Mouse (Mus musculus) limb, embryonic 15.5 days (tissue): ENCODE data around the gene Igf2bp2. TPM values are rescaled to one million over a fixed set of nuclear protein-coding genes. Genes with fewer than 3 reads are reported as not detected.

Experiments used
- ATAC-seq: fragments of 200-750 bp; cut with Nextera tagmentation; 2 replicates; pipeline ENCODE4 v1.8.0; 2017; ENCODE audit warnings: low read depth, moderate TSS enrichment; ENCODE audit not compliant: insufficient number of reproducible peaks, low FRiP score, low TSS enrichment
- H3K27ac ChIP-seq: fragments of 300-500 bp; sonication (generic); 2 replicates; pipeline ENCODE4 v1.5.1; 2015; ENCODE audit warnings: moderate library complexity, mild to moderate bottlenecking, inconsistent platforms
- H3K27me3 ChIP-seq: fragments of 300-500 bp; sonication (generic); 2 replicates; pipeline ENCODE4 v1.6.1; 2015; ENCODE audit warnings: inconsistent platforms
- H3K36me3 ChIP-seq: fragments of 300-500 bp; sonication (generic); 2 replicates; pipeline ENCODE4 v1.6.1; 2015; ENCODE audit warnings: inconsistent platforms
- H3K4me1 ChIP-seq: fragments of 300-500 bp; sonication (generic); 2 replicates; pipeline ENCODE4 v1.6.1; 2015; ENCODE audit warnings: inconsistent platforms
- H3K4me2 ChIP-seq: fragments of 300-500 bp; sonication (generic); 2 replicates; pipeline ENCODE4 v1.6.1; 2015; ENCODE audit warnings: mild to moderate bottlenecking, inconsistent platforms
- H3K4me3 ChIP-seq: fragments of 300-500 bp; sonication (generic); 2 replicates; pipeline ENCODE4 v1.5.1; 2015; ENCODE audit warnings: mild to moderate bottlenecking, inconsistent platforms
- H3K9ac ChIP-seq: fragments of 300-500 bp; sonication (generic); 2 replicates; pipeline ENCODE4 v1.6.1; 2015; ENCODE audit warnings: inconsistent platforms
- H3K9me3 ChIP-seq: fragments of 300-500 bp; sonication (generic); 2 replicates; pipeline ENCODE4 v1.6.1; 2016; ENCODE audit warnings: inconsistent platforms
- WGBS: fragments of 180-500 bp; shearing (Covaris S2); methylation state at CpG from one replicate; pipeline ENCODE4 v1.1.7; 2015; 5-methylcytosine and 5-hydroxymethylcytosine counted together
- polyA plus RNA-seq: library from polyadenylated mRNA; unstranded; fragments of >200 nt; fragmentation: Nextera tagmentation; extraction: Ambion mirVana; gene quantifications from 2 replicates; pipeline ENCODE4 v1.2.1, GENCODE M21; 2015

Gene Igf2bp2
- polyA plus RNA-seq, 1 experiment from 2014 or later, result 84.3 TPM

DNA sequence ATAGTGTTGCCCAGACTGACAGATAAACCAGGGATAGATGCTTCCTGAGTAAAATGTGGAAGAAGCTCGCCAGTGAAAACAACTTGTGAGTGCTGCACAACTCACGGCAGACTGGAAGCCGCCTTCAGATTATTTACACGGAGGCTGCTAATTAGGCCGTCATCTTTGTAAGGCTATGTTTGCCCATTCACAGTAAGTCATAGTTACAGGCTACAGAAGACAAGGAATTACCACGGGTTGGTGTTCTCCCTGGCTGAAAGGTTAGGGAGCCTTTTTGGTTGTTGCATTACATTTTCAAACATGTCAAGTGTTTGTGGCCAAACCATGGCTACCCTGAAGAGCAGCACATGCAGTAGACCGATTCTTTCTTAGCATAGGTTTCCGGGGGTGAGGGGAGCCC is 1.3 kb upstream of the Igf2bp2 start:
- H3K4me3 ChIP-seq, result no peak overlapping the region
- no peaks in the 10 kb centered on the region for H3K36me3 ChIP-seq
- H3K27ac ChIP-seq, result no peak overlapping the region
- H3K27me3 ChIP-seq, result no peaks in the 10 kb centered on the region
- H3K9ac ChIP-seq, result no peak overlapping the region
- H3K4me2 ChIP-seq, result no peak overlapping the region
- WGBS, result 46% methylated on average over 8 of the region's 8 CpGs
- H3K4me1 ChIP-seq, result peaks cover 12% of the 10 kb centered on the region
- no peaks in the 10 kb centered on the region for H3K9me3 ChIP-seq
- ATAC-seq, result no peak

DNA sequence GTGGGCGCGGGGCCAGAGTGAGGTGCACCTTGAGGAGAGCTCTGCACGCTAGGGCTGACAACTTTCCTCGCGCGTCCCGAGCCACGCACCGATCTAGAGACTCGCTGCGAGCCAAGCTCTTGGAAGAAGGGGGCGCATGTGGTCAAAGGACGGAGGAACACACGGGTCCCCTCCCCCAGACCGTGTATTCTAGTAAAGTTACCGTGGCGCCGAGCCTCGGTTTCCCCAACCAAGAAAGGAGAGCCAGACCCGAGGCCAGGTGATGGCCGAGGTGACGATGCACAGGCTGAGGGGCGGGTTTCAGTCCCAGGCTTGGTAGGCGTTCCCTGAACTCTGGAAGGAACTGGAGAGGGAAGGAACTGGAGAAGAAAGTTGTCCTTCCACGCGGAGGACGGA is 355 bp upstream of the Igf2bp2 start:
- no peak; the same call in 1 of the 2 replicates for ATAC-seq
- Histone ChIP-seq H3K4me2 (peak overlapping the region; percentile 81), H3K4me3 (peak overlapping the region; percentile 84), H3K4me1 (peaks cover 14% of the 10 kb centered on the region), H3K9ac (peak overlapping the region; percentile 88), H3K27ac (peak overlapping the region; percentile 91), H3K36me3 (no peaks in the 10 kb centered on the region), H3K27me3 (no peaks in the 10 kb centered on the region), H3K9me3 (no peaks in the 10 kb centered on the region)
- under 1% methylated on average over 27 of the region's 27 CpGs for WGBS

DNA sequence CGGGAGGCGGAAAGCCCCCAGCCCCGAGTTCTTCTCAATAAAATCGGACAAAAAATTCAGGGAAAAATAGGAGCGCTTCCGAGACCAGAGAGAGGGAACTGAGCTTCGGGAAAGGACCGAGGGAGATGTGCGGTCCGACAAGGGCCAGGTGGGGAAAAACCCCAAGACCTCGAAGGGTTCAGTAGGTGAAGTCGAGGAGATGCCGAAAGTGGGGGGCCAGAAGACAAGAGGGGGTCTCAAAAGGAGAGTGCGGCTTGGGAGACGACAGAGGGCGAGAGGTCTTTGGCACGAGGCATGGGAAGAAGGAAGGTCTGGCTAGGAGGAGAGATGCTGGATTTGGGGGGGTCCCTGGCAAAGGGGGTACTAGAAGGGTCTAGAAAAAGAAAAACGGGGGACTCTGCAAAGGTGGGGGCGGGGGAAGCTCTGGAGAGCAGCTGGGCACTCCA is 1.0 kb downstream of the Igf2bp2 start:
- no peak for ATAC-seq
- Histone ChIP-seq H3K4me1 (peaks cover 14% of the 10 kb centered on the region), H3K27ac (peak overlapping the region; percentile 91), H3K4me2 (peak overlapping the region; percentile 81), H3K4me3 (peak overlapping the region; percentile 84), H3K9me3 (no peaks in the 10 kb centered on the region), H3K36me3 (no peaks in the 10 kb centered on the region), H3K27me3 (no peaks in the 10 kb centered on the region), H3K9ac (peak overlapping the region; percentile 88)
- WGBS, result under 1% methylated on average over 18 of the region's 19 CpGs

DNA sequence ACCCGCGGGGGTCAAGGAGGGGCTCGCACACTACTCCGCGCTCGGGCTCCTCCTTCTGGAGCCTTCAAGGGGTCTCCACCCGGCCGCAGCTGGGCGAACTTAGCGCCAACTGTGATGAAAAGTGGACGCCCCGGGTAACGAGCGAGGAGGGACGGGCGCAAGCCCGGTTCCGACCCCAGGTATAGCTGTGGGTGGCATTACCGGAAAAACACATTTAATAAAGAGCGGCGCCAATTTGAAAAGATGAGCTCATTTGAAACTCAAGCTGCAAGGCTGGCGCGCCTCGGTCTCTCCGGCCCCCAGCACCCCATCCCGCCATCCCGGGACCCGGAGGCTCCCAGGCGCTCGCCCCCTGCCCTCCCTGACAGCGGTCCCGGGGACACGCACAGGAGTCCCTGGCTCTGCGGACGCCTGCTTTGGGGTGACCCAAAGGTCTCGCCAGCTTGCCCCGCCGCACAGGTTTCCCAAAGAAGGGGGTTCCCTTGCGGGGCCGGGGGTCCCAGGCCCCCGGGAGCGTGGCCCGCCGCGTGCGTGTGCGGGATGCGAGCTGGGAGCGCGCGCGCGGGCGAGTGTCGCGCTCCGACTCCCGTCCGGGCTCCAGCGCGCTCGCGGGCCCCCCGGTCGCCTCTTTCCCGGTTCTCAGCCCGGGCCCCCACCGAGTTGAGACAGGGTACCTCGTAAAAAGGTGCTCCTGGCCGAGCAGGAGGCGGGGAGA is 1.6 kb downstream of the Igf2bp2 start:
- Histone ChIP-seq H3K9me3 (no peaks in the 10 kb centered on the region), H3K4me2 (peak overlapping the region; percentile 81), H3K4me3 (peak overlapping the region; percentile 84), H3K9ac (peak overlapping the region; percentile 88), H3K27me3 (no peaks in the 10 kb centered on the region), H3K36me3 (no peaks in the 10 kb centered on the region), H3K27ac (peak overlapping the region; percentile 91), H3K4me1 (peaks cover 14% of the 10 kb centered on the region)
- under 1% methylated on average over 71 of the region's 71 CpGs for WGBS
- no peak for ATAC-seq

DNA sequence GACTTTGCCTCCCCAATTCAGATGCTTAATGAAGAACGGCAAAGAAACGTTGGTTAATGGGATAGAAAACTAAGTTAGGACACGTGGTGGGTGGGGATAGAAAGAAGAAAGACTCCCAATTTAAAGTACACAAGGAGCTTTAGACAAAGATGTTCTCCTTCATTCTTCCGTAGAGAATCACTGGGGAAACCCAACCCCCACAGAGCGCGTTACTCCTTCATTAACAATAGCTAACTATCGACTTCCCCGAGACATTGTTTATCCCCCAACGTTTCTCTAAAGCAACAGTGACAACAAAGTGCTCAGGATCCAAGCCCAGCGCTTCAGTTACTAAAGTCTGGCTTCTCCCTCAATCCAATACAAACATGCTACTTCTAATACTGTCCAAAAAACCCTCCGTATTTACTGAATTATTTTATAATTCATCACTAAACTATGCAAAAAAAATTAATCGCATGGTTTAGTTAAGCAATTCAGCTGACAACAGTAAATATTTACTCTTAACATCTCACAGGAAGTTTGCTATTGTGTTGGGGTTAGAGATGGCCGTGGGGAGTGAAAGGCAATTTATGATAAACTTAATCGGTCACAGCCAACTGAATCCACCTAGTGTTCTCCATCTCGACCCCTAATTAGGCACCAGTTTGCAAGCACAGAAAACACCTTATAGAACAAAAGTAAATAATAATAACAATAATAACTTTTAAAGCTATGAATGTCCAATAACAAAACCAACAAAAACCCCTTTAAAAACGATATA is 2.5 kb downstream of the Igf2bp2 start:
- ATAC-seq, result no peak
- Histone ChIP-seq H3K27ac (no peak overlapping the region), H3K4me2 (peak overlapping the region; percentile 81), H3K4me3 (peak overlapping the region; percentile 84), H3K9ac (no peak overlapping the region), H3K36me3 (no peaks in the 10 kb centered on the region), H3K9me3 (no peaks in the 10 kb centered on the region), H3K4me1 (peaks cover 14% of the 10 kb centered on the region), H3K27me3 (no peaks in the 10 kb centered on the region)
- WGBS, result 2% methylated on average over 16 of the region's 16 CpGs

DNA sequence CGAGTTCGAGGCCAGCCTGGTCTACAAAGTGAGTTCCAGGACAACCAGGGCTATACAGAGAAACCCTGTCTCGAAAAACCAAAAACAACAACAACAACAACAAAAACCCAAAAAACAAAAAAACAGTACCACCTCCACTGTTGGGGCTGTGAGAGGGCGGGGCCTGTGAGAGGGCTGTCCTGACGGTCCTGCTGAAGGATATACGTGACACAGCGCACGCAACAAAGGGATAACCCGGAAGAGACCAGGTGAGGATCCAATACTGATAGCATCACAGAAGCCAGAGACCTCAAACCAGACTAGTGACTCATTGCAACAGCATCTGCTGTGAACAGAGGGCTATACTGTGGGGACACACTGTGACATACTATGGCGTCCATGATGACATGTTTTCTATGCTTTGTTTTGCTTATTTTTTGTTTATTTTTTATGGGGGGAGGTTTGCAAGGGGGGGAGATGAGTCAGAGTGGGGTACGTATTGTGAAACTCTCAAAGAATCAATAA is 10.1 kb downstream of the Igf2bp2 start:
- no peak overlapping the region for H3K9ac ChIP-seq
- no peak for ATAC-seq
- H3K4me2 ChIP-seq, result no peak overlapping the region
- 86% methylated on average over 11 of the region's 11 CpGs for WGBS
- no peaks in the 10 kb centered on the region for H3K9me3 ChIP-seq
- no peak overlapping the region for H3K4me3 ChIP-seq
- H3K27ac ChIP-seq, result no peak overlapping the region
- no peaks in the 10 kb centered on the region for H3K27me3 ChIP-seq
- H3K4me1 ChIP-seq, result peaks cover 16% of the 10 kb centered on the region
- H3K36me3 ChIP-seq, result 0 out of 2 replicates have a peak, but pooled peaks cover 5% of the 10 kb centered on the region

DNA sequence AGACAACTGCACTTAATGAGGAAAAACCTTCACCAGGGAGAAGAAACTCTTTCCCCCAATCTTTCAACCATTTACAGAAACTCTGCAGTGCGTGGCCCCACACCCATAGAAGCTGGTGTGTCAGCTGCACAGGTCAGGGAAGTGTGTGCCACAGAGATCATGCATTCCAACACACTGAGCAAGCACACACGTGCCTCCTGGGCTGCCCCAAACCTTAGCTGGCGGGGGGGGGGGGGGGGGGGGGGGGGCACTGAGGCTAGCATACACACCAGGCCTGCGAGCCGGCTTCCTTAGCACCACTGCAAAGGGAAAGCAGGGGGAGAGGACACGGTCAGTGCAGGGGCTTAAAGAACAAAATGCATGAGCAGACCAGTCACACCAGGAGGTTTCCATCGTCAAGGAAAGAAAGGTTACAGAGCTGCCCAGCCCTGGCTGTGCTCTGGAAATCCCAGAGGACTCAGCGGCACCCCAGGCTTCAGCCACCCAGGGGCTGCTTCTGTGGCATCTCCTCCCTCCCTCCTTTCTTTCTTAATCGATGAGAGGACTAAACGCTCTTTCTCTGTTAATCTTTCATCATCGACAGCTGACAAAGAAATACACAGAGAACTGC is 11.3 kb downstream of the Igf2bp2 start:
- 38% methylated on average over 8 of the region's 11 CpGs for WGBS
- ATAC-seq, result no peak
- peaks cover 24% of the 10 kb centered on the region for H3K4me1 ChIP-seq
- no peak overlapping the region for H3K9ac ChIP-seq
- H3K27me3 ChIP-seq, result no peaks in the 10 kb centered on the region
- H3K27ac ChIP-seq, result no peak overlapping the region
- H3K36me3 ChIP-seq, result 0 out of 2 replicates have a peak, but pooled peaks cover 5% of the 10 kb centered on the region
- no peak overlapping the region for H3K4me3 ChIP-seq
- H3K9me3 ChIP-seq, result no peaks in the 10 kb centered on the region
- H3K4me2 ChIP-seq, result no peak overlapping the region

DNA sequence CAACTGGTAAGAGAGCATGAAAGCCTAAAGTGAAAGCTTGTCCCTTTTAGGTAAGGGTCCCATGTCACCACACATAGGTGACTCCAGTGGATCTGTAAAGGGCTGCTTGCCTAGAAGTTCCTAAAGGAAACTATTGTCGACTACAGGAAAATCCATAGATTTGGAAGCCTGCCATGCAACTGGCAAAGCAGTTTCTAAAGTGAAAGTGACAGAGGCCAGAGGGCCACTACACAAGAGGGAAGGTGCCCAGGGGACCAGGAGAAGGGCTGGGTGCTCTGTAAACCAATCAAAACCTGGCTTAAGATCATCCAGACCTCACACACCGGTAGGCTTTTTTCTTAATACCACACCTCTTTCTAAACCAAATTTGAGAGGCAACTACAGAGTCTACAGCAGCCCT is 12.7 kb downstream of the Igf2bp2 start:
- Histone ChIP-seq H3K27me3 (no peaks in the 10 kb centered on the region), H3K4me1 (peaks cover 24% of the 10 kb centered on the region), H3K4me2 (no peak overlapping the region), H3K9me3 (no peaks in the 10 kb centered on the region), H3K36me3 (0 out of 2 replicates have a peak, but pooled peaks cover 5% of the 10 kb centered on the region), H3K4me3 (no peak overlapping the region), H3K9ac (no peak overlapping the region), H3K27ac (peak overlapping the region; percentile 38; the same call in 1 of the 2 replicates)
- no peak for ATAC-seq
- 20% methylated on average over 2 of the region's 2 CpGs for WGBS

DNA sequence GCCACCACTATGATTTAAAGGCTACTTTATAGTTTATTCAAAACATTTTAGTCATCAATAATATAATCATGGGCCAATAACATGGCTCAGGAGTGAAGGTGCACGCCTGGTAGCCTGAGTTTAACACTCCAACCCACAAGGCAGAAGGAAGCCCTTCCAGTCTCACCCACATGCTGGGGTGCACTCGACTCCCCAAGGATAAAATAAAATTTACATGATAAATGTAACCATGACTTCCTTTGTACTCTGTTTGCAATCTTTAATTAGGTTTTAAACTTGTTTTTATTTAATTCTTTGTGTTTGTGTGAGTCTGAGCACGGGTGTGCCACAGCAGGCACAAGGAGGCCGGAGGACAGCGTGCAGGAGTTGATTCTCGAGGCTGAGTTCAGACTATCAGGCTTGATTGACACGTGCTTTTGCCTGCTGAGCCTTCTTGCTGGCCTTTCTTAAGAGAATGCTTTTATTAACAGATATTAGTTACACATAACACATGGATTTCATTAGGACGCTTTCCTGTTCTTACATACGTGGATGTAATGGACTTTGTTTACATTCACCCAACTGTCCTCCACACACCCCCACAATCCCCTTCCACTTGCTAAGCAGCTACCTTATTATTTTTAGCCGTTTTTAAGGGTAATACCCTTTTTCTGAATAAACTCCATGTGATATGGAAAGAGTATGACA is 13.3 kb downstream of the Igf2bp2 start:
- 0 out of 2 replicates have a peak, but pooled peaks cover 5% of the 10 kb centered on the region for H3K36me3 ChIP-seq
- 44% methylated on average over 10 of the region's 10 CpGs for WGBS
- H3K9me3 ChIP-seq, result no peaks in the 10 kb centered on the region
- H3K27me3 ChIP-seq, result no peaks in the 10 kb centered on the region
- no peak overlapping the region for H3K4me3 ChIP-seq
- H3K4me2 ChIP-seq, result no peak overlapping the region
- ATAC-seq, result no peak
- no peak overlapping the region for H3K9ac ChIP-seq
- H3K4me1 ChIP-seq, result peaks cover 24% of the 10 kb centered on the region
- H3K27ac ChIP-seq, result no peak overlapping the region

DNA sequence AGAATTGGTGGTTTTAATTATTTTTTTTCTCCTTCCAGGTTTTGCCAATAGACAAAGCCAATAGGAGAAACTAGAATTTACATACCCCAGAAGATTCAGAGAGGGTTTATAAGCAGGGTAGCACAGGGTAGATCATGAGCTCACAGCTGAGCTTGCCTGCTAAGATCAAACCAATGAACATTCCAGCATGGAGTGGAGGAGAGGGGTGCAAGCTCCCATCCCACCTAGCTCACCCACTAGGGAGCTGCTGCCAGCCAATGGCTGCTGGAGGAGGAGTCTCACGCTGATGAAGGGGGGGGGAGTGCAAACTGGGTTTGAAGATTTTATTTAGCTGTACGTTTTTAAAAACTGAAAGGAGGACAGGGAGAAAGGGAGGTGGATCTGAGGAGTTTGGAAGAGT is 14.0 kb downstream of the Igf2bp2 start:
- ATAC-seq, result no peak
- no peak overlapping the region for H3K27ac ChIP-seq

DNA sequence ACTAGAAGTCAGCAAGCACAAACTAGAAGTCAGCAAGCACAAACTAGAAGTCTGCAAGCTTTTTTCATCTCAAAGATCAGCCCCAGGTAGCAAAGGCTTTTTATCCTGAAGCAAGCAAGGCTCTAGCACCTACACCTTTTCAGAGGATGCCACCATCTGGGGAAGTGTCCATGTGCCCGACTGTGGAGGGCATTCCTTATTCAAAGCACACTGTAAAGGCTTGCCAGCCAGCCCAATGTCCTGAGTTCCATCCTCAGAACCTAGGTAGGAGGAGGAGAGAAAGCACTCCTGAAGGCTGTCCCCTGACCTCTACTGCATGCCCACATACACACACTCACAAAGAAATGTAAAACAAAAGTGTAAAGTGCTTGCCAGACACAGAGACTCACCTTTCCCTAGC is 16.0 kb downstream of the Igf2bp2 start:
- no peak overlapping the region for H3K4me3 ChIP-seq
- no peak for ATAC-seq
- H3K27me3 ChIP-seq, result no peaks in the 10 kb centered on the region
- 50% methylated on average over 1 of the region's 1 CpGs for WGBS
- no peaks in the 10 kb centered on the region for H3K9me3 ChIP-seq
- H3K4me1 ChIP-seq, result peaks cover 24% of the 10 kb centered on the region
- H3K36me3 ChIP-seq, result 0 out of 2 replicates have a peak, but pooled peaks cover 9% of the 10 kb centered on the region
- H3K4me2 ChIP-seq, result no peak overlapping the region
- H3K27ac ChIP-seq, result no peak overlapping the region
- H3K9ac ChIP-seq, result no peak overlapping the region

More for the DNA sequence above, 14.0 kb downstream of the Igf2bp2 start:
- H3K36me3 ChIP-seq, result 0 out of 2 replicates have a peak, but pooled peaks cover 9% of the 10 kb centered on the region
- 39% methylated on average over 2 of the region's 2 CpGs for WGBS
- H3K9ac ChIP-seq, result no peak overlapping the region
- H3K9me3 ChIP-seq, result no peaks in the 10 kb centered on the region
- H3K4me3 ChIP-seq, result no peak overlapping the region
- H3K27me3 ChIP-seq, result no peaks in the 10 kb centered on the region
- peaks cover 24% of the 10 kb centered on the region for H3K4me1 ChIP-seq
- no peak overlapping the region for H3K4me2 ChIP-seq
